Mouse (Mus musculus): ENCODE measurements around the gene Gm20425. TPM values are rescaled to one million over a fixed set of nuclear protein-coding genes. Genes with fewer than 3 reads are reported as not detected.
A peak's percentile ranks its signal among the peaks of the same experiment; 100 is the strongest.

Gm20425 gene
- 10 to 100 TPM; 10.8 to 11.3 TPM for total RNA-seq (2021)
- long read RNA-seq, experiment 1: 0 reads
- long read RNA-seq, experiment 2: 0 reads

GRCm38 (mm10) chr9:103230151-103230951 is at the start of gene Gm20425, which contains the start of gene Trf:
Gm20425 (minus strand) TSS chr9:103230307.
Trf (minus strand) TSS chr9:103230444.
- Histone ChIP-seq H3K27ac (peak within 1 kb of the TSS; percentile 80), H3K4me3 (peak within 1 kb of the TSS; percentile 44)
- DNase-seq (ENCODE audit: low spot score in 2 of 2): peak; percentile 25 to 69
- no peak for TF ChIP-seq CTCF (conservative IDR thresholded peaks at IDR 0.05)

DNA sequence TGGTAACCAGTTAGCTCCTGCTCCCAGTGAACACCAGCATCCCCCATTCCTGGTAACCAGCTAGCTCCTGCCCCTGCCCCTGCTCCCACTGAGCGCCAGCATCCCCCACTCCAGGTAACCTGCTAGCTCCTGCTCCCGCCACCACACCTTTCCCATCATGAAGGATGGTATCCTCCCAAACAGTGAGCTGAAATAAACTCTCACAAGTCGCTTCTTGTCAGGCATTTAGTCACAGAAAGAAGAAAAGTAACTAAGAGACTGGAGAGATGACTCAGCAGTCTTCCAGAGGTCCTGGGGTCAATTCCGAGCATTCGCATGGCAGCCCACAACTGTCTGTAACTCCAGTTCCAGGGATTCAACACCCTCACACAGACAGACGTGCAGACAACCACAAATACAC is 46.8 kb upstream of the Gm20425 start:
- H3K4me3 ChIP-seq: no peak overlapping the region
- H3K27ac ChIP-seq: no peak overlapping the region
- TF ChIP-seq CTCF (conservative IDR thresholded peaks at IDR 0.05): no peak
- no peak for DNase-seq (ENCODE audit: low spot score in 2 of 2)

- DNase-seq (ENCODE audit: low spot score in 2 of 2): no peak
- no peak overlapping the region for H3K4me3 ChIP-seq
- no peak overlapping the region for H3K27ac ChIP-seq
- no peak for TF ChIP-seq CTCF (conservative IDR thresholded peaks at IDR 0.05)
Measured at GRCm38 (mm10) chr9:103275676-103276075, 45.6 kb upstream of the Gm20425 start.

DNA sequence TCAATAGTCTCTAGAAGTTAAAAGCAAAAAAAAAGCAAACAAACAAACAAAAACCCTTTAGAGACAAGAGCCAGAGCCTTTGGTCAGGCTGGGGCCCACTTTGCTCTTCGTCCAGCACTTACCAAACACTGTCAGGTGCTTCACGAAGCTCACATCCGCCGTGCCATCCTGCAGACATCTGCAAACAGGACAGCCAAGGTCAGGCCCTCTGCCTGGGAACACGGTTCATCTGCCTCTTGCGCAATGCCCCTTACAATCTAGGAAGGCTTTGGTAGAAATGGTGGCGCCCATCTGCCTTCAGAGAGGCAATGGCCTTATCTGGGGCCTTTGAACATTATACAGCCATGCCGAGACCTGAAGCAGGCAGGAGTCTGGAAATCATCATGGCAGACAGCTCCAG is 44.7 kb upstream of the Gm20425 start:
- TF ChIP-seq CTCF (conservative IDR thresholded peaks at IDR 0.05): no peak
- DNase-seq (ENCODE audit: low spot score in 2 of 2): no peak
- Histone ChIP-seq H3K27ac (no peak overlapping the region), H3K4me3 (no peak overlapping the region)

DNA sequence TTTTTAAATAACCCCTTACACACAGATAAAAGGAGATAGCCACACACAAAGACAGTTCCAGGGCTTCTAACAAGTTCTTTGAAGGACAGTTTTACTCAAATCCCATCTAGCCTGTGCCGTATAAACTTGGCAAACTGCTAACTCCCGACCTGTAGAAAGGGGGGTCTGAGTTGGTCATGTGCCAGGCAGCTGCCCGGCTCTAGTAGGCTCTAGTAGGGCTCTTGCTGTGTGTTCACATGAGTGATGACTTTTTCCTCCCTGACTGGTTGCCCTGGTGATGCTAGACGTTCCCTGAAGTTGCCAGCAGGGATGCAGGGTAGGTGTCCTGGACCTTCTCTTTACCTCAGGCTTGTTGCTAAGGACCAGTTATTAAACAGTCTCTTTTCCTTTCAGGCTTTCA is 41.0 kb upstream of the Gm20425 start:
- Histone ChIP-seq H3K27ac (no peak overlapping the region), H3K4me3 (no peak overlapping the region)
- no peak for DNase-seq (ENCODE audit: low spot score in 2 of 2)
- no peak for TF ChIP-seq CTCF (conservative IDR thresholded peaks at IDR 0.05)

- Histone ChIP-seq H3K27ac (no peak overlapping the region), H3K4me3 (no peak overlapping the region)
- no peak for DNase-seq (ENCODE audit: low spot score in 2 of 2)
- peak; percentile 11; the same call in 1 of the 2 replicates for TF ChIP-seq CTCF (conservative IDR thresholded peaks at IDR 0.05)
Measured at GRCm38 (mm10) chr9:103265778-103266177, 35.7 kb upstream of the Gm20425 start.

DNA sequence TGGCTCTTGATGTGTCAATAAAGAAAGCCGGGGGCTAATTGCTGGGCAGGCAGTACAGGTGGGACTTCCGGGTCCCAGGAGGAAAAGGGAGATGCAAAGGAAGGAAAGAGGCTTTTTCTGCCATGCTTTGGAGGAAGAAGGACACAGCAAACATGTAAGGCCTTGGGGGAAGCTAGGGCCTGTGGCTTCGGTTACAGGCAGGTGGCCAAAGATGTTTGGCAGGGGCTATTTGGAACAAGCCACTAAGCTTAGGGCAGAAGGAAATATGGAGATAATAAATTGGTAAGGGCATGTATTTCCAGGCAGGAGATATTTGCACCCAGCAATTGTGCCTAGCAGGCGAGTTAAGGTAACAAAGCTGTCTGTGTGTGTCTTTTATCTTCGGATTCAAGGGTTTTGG is 22.8 kb upstream of the Gm20425 start:
- DNase-seq (ENCODE audit: low spot score in 2 of 2): no peak
- Histone ChIP-seq H3K27ac (no peak overlapping the region), H3K4me3 (no peak overlapping the region)
- TF ChIP-seq CTCF (conservative IDR thresholded peaks at IDR 0.05): no peak

DNA sequence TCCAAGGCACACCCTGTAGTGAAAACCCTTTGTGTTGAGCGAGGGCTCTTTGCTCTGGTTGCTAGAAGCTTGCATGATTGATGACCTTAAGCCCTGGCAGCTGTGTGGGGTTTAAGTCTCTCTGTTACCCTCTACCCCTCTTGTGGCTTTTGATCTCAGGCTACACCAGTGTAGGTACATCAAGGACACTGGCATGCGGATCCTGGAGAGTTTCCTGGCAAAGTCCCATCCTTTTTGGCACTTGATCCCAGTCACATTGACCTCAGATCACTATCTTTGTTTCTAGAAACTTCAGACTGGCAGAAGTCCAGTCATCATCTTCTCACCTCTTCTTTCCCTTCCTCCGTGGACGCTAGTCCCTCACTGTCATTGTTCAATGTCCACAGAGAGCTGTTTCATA is 18.5 kb upstream of the Gm20425 start:
- no peak for DNase-seq (ENCODE audit: low spot score in 2 of 2)
- no peak for TF ChIP-seq CTCF (conservative IDR thresholded peaks at IDR 0.05)
- H3K4me3 ChIP-seq: no peak overlapping the region
- no peak overlapping the region for H3K27ac ChIP-seq

GRCm38 (mm10) chr9:103246526-103247168 is 16.5 kb upstream of the Gm20425 start:
- peak; percentile 54 for TF ChIP-seq CTCF (conservative IDR thresholded peaks at IDR 0.05)
- H3K27ac ChIP-seq: no peak overlapping the region
- no peak overlapping the region for H3K4me3 ChIP-seq
- DNase-seq (ENCODE audit: low spot score in 2 of 2): no peak

DNA sequence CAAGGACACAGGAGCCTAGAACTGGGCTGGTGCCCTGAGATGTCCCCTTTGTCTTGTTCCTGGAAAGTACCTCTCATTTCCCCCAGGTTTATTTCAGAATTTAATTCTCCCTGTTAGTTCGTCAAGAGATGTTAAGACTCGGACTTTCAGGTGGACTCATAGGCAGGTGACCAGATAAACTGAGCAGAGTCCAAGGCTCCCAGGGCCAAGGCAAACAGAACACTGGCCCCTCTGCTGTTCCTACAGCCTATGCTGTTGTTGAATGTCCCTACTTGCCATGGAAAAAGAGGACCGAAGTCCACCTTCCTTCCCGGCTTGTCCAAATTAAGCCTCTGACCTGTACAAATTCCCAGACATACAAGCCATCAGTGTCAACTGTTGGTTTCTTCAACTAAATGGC is 13.5 kb upstream of the Gm20425 start:
- DNase-seq (ENCODE audit: low spot score in 2 of 2): no peak
- no peak overlapping the region for H3K27ac ChIP-seq
- TF ChIP-seq CTCF (conservative IDR thresholded peaks at IDR 0.05): no peak
- H3K4me3 ChIP-seq: no peak overlapping the region

GRCm38 (mm10) chr9:103241206-103241605 is 11.1 kb upstream of the Gm20425 start:
- no peak for TF ChIP-seq CTCF (conservative IDR thresholded peaks at IDR 0.05)

DNA sequence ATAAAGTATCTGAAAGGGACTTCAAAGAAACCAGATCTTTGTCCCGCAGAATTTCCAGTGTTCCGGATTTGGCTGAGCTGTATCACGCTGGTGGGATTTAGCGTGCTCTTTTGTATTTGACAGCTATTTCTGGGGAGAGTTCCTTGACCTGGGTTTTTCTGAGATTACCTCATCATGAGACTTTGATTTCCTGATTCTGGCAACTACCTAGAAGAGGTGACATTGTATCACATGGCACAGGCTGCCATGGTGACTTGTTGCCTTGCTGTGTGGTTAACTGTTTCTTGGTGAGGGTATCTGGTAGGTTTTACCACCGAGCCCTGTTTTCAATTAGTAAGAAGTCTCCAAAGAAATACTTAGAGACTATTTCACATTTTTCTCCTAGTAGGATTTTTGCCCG is 9.4 kb upstream of the Gm20425 start:
- H3K4me3 ChIP-seq: no peak overlapping the region
- H3K27ac ChIP-seq: no peak overlapping the region
- no peak for TF ChIP-seq CTCF (conservative IDR thresholded peaks at IDR 0.05)
- no peak for DNase-seq (ENCODE audit: low spot score in 2 of 2)

More at GRCm38 (mm10) chr9:103241206-103241605, 11.1 kb upstream of the Gm20425 start:
- H3K27ac ChIP-seq: no peak overlapping the region
- no peak overlapping the region for H3K4me3 ChIP-seq
- DNase-seq (ENCODE audit: low spot score in 2 of 2): no peak

GRCm38 (mm10) chr9:103234565-103235165 is 4.6 kb upstream of the Gm20425 start:
- no peak overlapping the region for H3K4me3 ChIP-seq
- peak overlapping the region; percentile 65 for H3K27ac ChIP-seq
- TF ChIP-seq CTCF (conservative IDR thresholded peaks at IDR 0.05): no peak
- peak in 1 of 2 experiments; percentile 8 for DNase-seq (ENCODE audit: low spot score in 2 of 2)

Measured in layer of hippocampus, adult 2 months (tissue).